Mouse (Mus musculus) lung, postnatal 0 days (tissue): ENCODE results near the gene Jazf1. TPM values are rescaled to one million over a fixed set of nuclear protein-coding genes. Genes with fewer than 3 reads are reported as not detected.

Source experiments
- ATAC-seq: fragments of 200-750 bp; cut with Nextera tagmentation; 2 replicates; pipeline ENCODE4 v1.8.0; 2017; ENCODE audit warnings: moderate library complexity
- DNase-seq: peaks from one replicate; pipeline ENCODE4 v3.0.0-alpha.2; 2016; ENCODE audit warnings: low spot score
- H3K27ac ChIP-seq: fragments of 300-500 bp; sonication (generic); 2 replicates; pipeline ENCODE4 v1.5.1; 2014; ENCODE audit warnings: antibody characterized with exemption, mild to moderate bottlenecking, low read length, mixed read lengths
- H3K27me3 ChIP-seq: fragments of 300-500 bp; sonication (generic); replicated peaks from 2 replicates; pipeline ENCODE4 v1.6.1; 2014; ENCODE audit warnings: low read length, mixed read lengths; ENCODE audit not compliant: insufficient read depth
- H3K36me3 ChIP-seq: fragments of 300-500 bp; sonication (generic); 2 replicates; pipeline ENCODE4 v1.6.1; 2014; ENCODE audit warnings: low read length, mixed read lengths; ENCODE audit not compliant: insufficient read depth
- H3K4me1 ChIP-seq: fragments of 300-500 bp; sonication (generic); 2 replicates; pipeline ENCODE4 v1.6.1; 2014; ENCODE audit warnings: antibody characterized with exemption, low read depth, low read length, mixed read lengths; ENCODE audit not compliant: insufficient read depth
- H3K4me2 ChIP-seq: fragments of 300-500 bp; sonication (generic); replicated peaks from 2 replicates; pipeline ENCODE4 v1.6.1; 2014; ENCODE audit warnings: low read depth, mild to moderate bottlenecking, low read length, moderate library complexity, mixed read lengths
- H3K4me3 ChIP-seq: fragments of 300-500 bp; sonication (generic); 2 replicates; pipeline ENCODE4 v1.5.1; 2014; ENCODE audit warnings: low read depth, low read length
- H3K9ac ChIP-seq: fragments of 300-500 bp; sonication (generic); replicated peaks from 2 replicates; pipeline ENCODE4 v1.6.1; 2014; ENCODE audit warnings: low read depth, mild to moderate bottlenecking
- H3K9me3 ChIP-seq: fragments of 300-500 bp; sonication (generic); 2 replicates; pipeline ENCODE4 v1.6.1; 2016; ENCODE audit warnings: low read length, mixed read lengths
- CTCF ChIP-seq: IDR thresholded peaks from 2 replicates; pipeline ENCODE4 v1.5.1; 2016; ENCODE audit warnings: antibody characterized with exemption, mild to moderate bottlenecking
- EP300 ChIP-seq: IDR thresholded peaks from 2 replicates; pipeline ENCODE4 v1.6.1; 2016; ENCODE audit warnings: antibody characterized with exemption, mild to moderate bottlenecking, control low read depth
- WGBS: fragments of 180-500 bp; shearing (Covaris S2); extraction: QIAGEN DNeasy Blood & Tissue Kit; methylation state at CpG from one replicate; pipeline ENCODE4 v1.1.7; 2014; 5-methylcytosine and 5-hydroxymethylcytosine counted together
- polyA plus RNA-seq: library from polyadenylated mRNA; unstranded; fragments of >200 nt; fragmentation: Nextera tagmentation; extraction: Ambion mirVana; gene quantifications from 2 replicates; pipeline ENCODE4 v1.2.1, GENCODE M21; 2015

The Jazf1 gene
- polyA plus RNA-seq, 1 experiment from 2014 or later: 3.9 TPM

GRCm38 (mm10) chr6:52770789-52771188 is 297.6 kb downstream of the Jazf1 start:
- Histone ChIP-seq H3K4me3 (no peak overlapping the region), H3K27ac (no peak overlapping the region), H3K4me2 (no peak overlapping the region), H3K9me3 (no peaks in the 10 kb centered on the region), H3K4me1 (no peaks in the 10 kb centered on the region), H3K9ac (no peak overlapping the region), H3K36me3 (peaks cover 29% of the 10 kb centered on the region), H3K27me3 (no peaks in the 10 kb centered on the region)
- TF ChIP-seq EP300 (no peak), CTCF (no peak)
- no peak for DNase-seq
- no peak for ATAC-seq
- WGBS: 61% methylated on average over 1 of the region's 1 CpGs

- H3K9me3 ChIP-seq: no peaks in the 10 kb centered on the region
- DNase-seq (no peak), ATAC-seq (no peak)
- H3K4me1 ChIP-seq: no peaks in the 10 kb centered on the region
- H3K9ac ChIP-seq: no peak overlapping the region
- H3K27me3 ChIP-seq: no peaks in the 10 kb centered on the region
- H3K4me2 ChIP-seq: no peak overlapping the region
- TF ChIP-seq EP300: no peak
- TF ChIP-seq CTCF: no peak
- no peak overlapping the region for H3K27ac ChIP-seq
- 73% methylated on average over 7 of the region's 7 CpGs for WGBS
- no peak overlapping the region for H3K4me3 ChIP-seq
- peaks cover 41% of the 10 kb centered on the region for H3K36me3 ChIP-seq
Observed at GRCm38 (mm10) chr6:52765206-52765605, 303.2 kb downstream of the Jazf1 start.

- DNase-seq (no peak), ATAC-seq (no peak)
- WGBS: 93% methylated on average over 5 of the region's 5 CpGs
- Histone ChIP-seq H3K27ac (no peak overlapping the region), H3K4me1 (no peaks in the 10 kb centered on the region), H3K9ac (no peak overlapping the region), H3K9me3 (no peaks in the 10 kb centered on the region), H3K36me3 (peaks cover 22% of the 10 kb centered on the region), H3K4me3 (no peak overlapping the region), H3K4me2 (no peak overlapping the region), H3K27me3 (no peaks in the 10 kb centered on the region)
- no peak for TF ChIP-seq EP300
- no peak for TF ChIP-seq CTCF
Observed at GRCm38 (mm10) chr6:52752832-52753231, 315.6 kb downstream of the Jazf1 start.

- WGBS: 86% methylated on average over 2 of the region's 2 CpGs
- no peak for DNase-seq
- Histone ChIP-seq H3K9ac (no peak overlapping the region), H3K4me2 (no peak overlapping the region), H3K4me3 (no peak overlapping the region), H3K27ac (no peak overlapping the region), H3K36me3 (peaks cover 15% of the 10 kb centered on the region; the same call in 1 of the 2 replicates), H3K9me3 (no peaks in the 10 kb centered on the region), H3K4me1 (no peaks in the 10 kb centered on the region), H3K27me3 (no peaks in the 10 kb centered on the region)
- no peak for ATAC-seq
- TF ChIP-seq CTCF (no peak), EP300 (no peak)
Observed at GRCm38 (mm10) chr6:52734630-52735029, 333.8 kb downstream of the Jazf1 start.

GRCm38 (mm10) chr6:52730338-52730737 is 338.1 kb downstream of the Jazf1 start:
- 33% methylated on average over 4 of the region's 4 CpGs for WGBS
- Histone ChIP-seq H3K36me3 (0 out of 2 replicates have a peak, but pooled peaks cover 3% of the 10 kb centered on the region), H3K9ac (no peak overlapping the region), H3K9me3 (no peaks in the 10 kb centered on the region), H3K4me1 (no peaks in the 10 kb centered on the region), H3K4me3 (no peak overlapping the region), H3K27ac (no peak overlapping the region), H3K4me2 (no peak overlapping the region), H3K27me3 (no peaks in the 10 kb centered on the region)
- no peak for TF ChIP-seq EP300
- TF ChIP-seq CTCF: no peak
- DNase-seq (no peak), ATAC-seq (no peak)

GRCm38 (mm10) chr6:52724805-52725439 is 343.5 kb downstream of the Jazf1 start:
- H3K4me2 ChIP-seq: no peak overlapping the region
- TF ChIP-seq CTCF (peak; percentile 96), EP300 (no peak)
- no peaks in the 10 kb centered on the region for H3K4me1 ChIP-seq
- no peaks in the 10 kb centered on the region for H3K9me3 ChIP-seq
- H3K27me3 ChIP-seq: no peaks in the 10 kb centered on the region
- no peak overlapping the region for H3K27ac ChIP-seq
- no peak overlapping the region for H3K9ac ChIP-seq
- 48% methylated on average over 8 of the region's 8 CpGs for WGBS
- ATAC-seq: no peak
- no peak overlapping the region for H3K4me3 ChIP-seq
- DNase-seq: peak; percentile 83
- H3K36me3 ChIP-seq: peaks cover 11% of the 10 kb centered on the region; the same call in 1 of the 2 replicates

Other genes with a start within 250 kb of the Jazf1 start
- 5.1 and 5.4 TPM in 2 replicates for gene Creb5, start 218.6 kb upstream of the Jazf1 start, polyA plus RNA-seq